Mouse (Mus musculus): ENCODE measurements at regions not wholly inside any gene's neighbourhood (a gene's known extent, or its start where the extent isn't known, plus 50 kb on each side); places are given as distances from the start of the nearest gene placed in this dataset.

- ATAC-seq (ENCODE audit: insufficient read depth, low read depth) (no peak), DNase-seq (ENCODE audit: low spot score) (no peak)
- TF ChIP-seq EP300 (IDR thresholded peaks at IDR 0.05; ENCODE audit: low read depth) (no peak), CTCF (IDR thresholded peaks at IDR 0.05; ENCODE audit: low read depth) (no peak)
- Histone ChIP-seq H3K4me1 (ENCODE audit: control insufficient read depth, insufficient read depth) (no peaks in the 10 kb centered on the region), H3K9me3 (replicated peaks; ENCODE audit: control insufficient read depth, low read length) (no peaks in the 10 kb centered on the region), H3K9ac (replicated peaks; ENCODE audit: low read depth, low read length) (no peak overlapping the region), H3K4me2 (ENCODE audit: low read depth, low read length) (no peak overlapping the region), H3K36me3 (replicated peaks; ENCODE audit: control insufficient read depth, insufficient read depth, low read length) (no peaks in the 10 kb centered on the region), H3K4me3 (ENCODE audit: low read depth, low read length) (no peak overlapping the region), H3K27ac (ENCODE audit: low read depth) (no peak overlapping the region), H3K27me3 (ENCODE audit: control insufficient read depth, insufficient read depth, low read length) (no peaks in the 10 kb centered on the region)
- 83% methylated on average over 1 of the region's 1 CpGs for WGBS
These were observed 56.4 kb downstream of the Rassf10 start for GRCm38 (mm10) chr7:113010150-113010549.

DNA sequence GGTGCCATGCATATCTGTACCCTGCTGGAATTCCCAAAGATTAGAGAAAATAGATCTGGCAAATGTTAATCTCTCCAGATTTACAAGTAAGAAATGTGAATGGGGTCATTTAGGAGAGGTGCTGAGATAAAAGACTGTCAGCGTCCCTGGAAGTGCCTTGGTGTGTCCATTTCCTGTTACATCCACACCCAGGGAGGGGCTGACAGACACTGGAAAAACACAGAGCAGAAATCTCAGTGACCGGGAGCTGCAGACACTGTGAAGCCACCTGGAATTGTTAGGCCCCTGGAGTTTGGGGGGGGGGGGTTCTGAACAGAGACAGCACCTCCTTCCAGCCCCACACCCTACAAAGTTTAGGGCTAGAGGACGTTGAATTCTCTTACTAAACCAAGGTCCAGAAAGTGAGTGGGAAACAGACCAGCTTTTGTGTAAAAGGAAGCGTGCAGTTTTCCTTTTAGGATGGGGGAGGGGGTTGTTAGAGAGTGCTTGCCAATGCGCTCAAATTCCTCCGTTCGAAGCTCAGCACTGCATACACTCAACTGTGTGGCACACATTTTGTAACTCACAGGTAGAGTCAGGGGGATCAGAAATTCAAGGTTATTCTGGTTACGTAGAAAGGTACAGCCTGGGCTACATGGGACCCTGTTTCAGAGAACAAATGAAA is 63.5 kb downstream of the Rassf10 start:
- Histone ChIP-seq H3K27ac (ENCODE audit: low read depth) (no peak overlapping the region), H3K9ac (replicated peaks; ENCODE audit: low read depth, low read length) (no peak overlapping the region), H3K9me3 (replicated peaks; ENCODE audit: control insufficient read depth, low read length) (no peaks in the 10 kb centered on the region), H3K36me3 (replicated peaks; ENCODE audit: control insufficient read depth, insufficient read depth, low read length) (no peaks in the 10 kb centered on the region), H3K4me3 (ENCODE audit: low read depth, low read length) (no peak overlapping the region), H3K4me1 (ENCODE audit: control insufficient read depth, insufficient read depth) (no peaks in the 10 kb centered on the region), H3K27me3 (ENCODE audit: control insufficient read depth, insufficient read depth, low read length) (no peaks in the 10 kb centered on the region; the same call in 1 of the 2 replicates), H3K4me2 (ENCODE audit: low read depth, low read length) (no peak overlapping the region)
- TF ChIP-seq EP300 (IDR thresholded peaks at IDR 0.05; ENCODE audit: low read depth) (no peak), CTCF (IDR thresholded peaks at IDR 0.05; ENCODE audit: low read depth) (no peak)
- DNase-seq (ENCODE audit: low spot score) (no peak), ATAC-seq (ENCODE audit: insufficient read depth, low read depth) (peak; percentile 36; the same call in 1 of the 2 replicates)
- 34% methylated on average over 8 of the region's 8 CpGs for WGBS

GRCm38 (mm10) chr7:113021412-113021811 is 67.7 kb downstream of the Rassf10 start:
- H3K4me3 ChIP-seq (ENCODE audit: low read depth, low read length) = no peak overlapping the region
- DNase-seq (ENCODE audit: low spot score) (no peak), ATAC-seq (ENCODE audit: insufficient read depth, low read depth) (no peak)
- no peak overlapping the region for H3K27ac ChIP-seq (ENCODE audit: low read depth)
- H3K9ac ChIP-seq (replicated peaks; ENCODE audit: low read depth, low read length) = no peak overlapping the region
- H3K27me3 ChIP-seq (ENCODE audit: control insufficient read depth, insufficient read depth, low read length) = no peaks in the 10 kb centered on the region
- no peak overlapping the region for H3K4me2 ChIP-seq (ENCODE audit: low read depth, low read length)
- H3K4me1 ChIP-seq (ENCODE audit: control insufficient read depth, insufficient read depth) = no peaks in the 10 kb centered on the region
- 60% methylated on average over 5 of the region's 5 CpGs for WGBS
- TF ChIP-seq CTCF (IDR thresholded peaks at IDR 0.05; ENCODE audit: low read depth) = no peak
- TF ChIP-seq EP300 (IDR thresholded peaks at IDR 0.05; ENCODE audit: low read depth) = no peak
- H3K36me3 ChIP-seq (replicated peaks; ENCODE audit: control insufficient read depth, insufficient read depth, low read length) = no peaks in the 10 kb centered on the region
- H3K9me3 ChIP-seq (replicated peaks; ENCODE audit: control insufficient read depth, low read length) = no peaks in the 10 kb centered on the region

- Histone ChIP-seq H3K27me3 (ENCODE audit: control insufficient read depth, insufficient read depth, low read length) (no peaks in the 10 kb centered on the region), H3K27ac (ENCODE audit: low read depth) (no peak overlapping the region), H3K4me3 (ENCODE audit: low read depth, low read length) (no peak overlapping the region), H3K9me3 (replicated peaks; ENCODE audit: control insufficient read depth, low read length) (no peaks in the 10 kb centered on the region), H3K9ac (replicated peaks; ENCODE audit: low read depth, low read length) (no peak overlapping the region), H3K36me3 (replicated peaks; ENCODE audit: control insufficient read depth, insufficient read depth, low read length) (no peaks in the 10 kb centered on the region), H3K4me1 (ENCODE audit: control insufficient read depth, insufficient read depth) (no peaks in the 10 kb centered on the region), H3K4me2 (ENCODE audit: low read depth, low read length) (no peak overlapping the region)
- no peak for TF ChIP-seq EP300 (IDR thresholded peaks at IDR 0.05; ENCODE audit: low read depth)
- no peak for TF ChIP-seq CTCF (IDR thresholded peaks at IDR 0.05; ENCODE audit: low read depth)
- 10% methylated on average over 2 of the region's 2 CpGs for WGBS
- ATAC-seq (ENCODE audit: insufficient read depth, low read depth) (no peak), DNase-seq (ENCODE audit: low spot score) (no peak)
These were observed 68.8 kb downstream of the Rassf10 start for GRCm38 (mm10) chr7:113022516-113022915.

GRCm38 (mm10) chr7:113025758-113026157 is 72.0 kb downstream of the Rassf10 start:
- ATAC-seq (ENCODE audit: insufficient read depth, low read depth) (no peak), DNase-seq (ENCODE audit: low spot score) (no peak)
- WGBS = 93% methylated on average over 1 of the region's 1 CpGs
- H3K36me3 ChIP-seq (replicated peaks; ENCODE audit: control insufficient read depth, insufficient read depth, low read length) = no peaks in the 10 kb centered on the region
- no peak overlapping the region for H3K4me3 ChIP-seq (ENCODE audit: low read depth, low read length)
- H3K4me1 ChIP-seq (ENCODE audit: control insufficient read depth, insufficient read depth) = no peaks in the 10 kb centered on the region
- no peak overlapping the region for H3K27ac ChIP-seq (ENCODE audit: low read depth)
- H3K9me3 ChIP-seq (replicated peaks; ENCODE audit: control insufficient read depth, low read length) = no peaks in the 10 kb centered on the region
- TF ChIP-seq CTCF (IDR thresholded peaks at IDR 0.05; ENCODE audit: low read depth) (no peak), EP300 (IDR thresholded peaks at IDR 0.05; ENCODE audit: low read depth) (no peak)
- H3K27me3 ChIP-seq (ENCODE audit: control insufficient read depth, insufficient read depth, low read length) = no peaks in the 10 kb centered on the region
- H3K9ac ChIP-seq (replicated peaks; ENCODE audit: low read depth, low read length) = no peak overlapping the region
- H3K4me2 ChIP-seq (ENCODE audit: low read depth, low read length) = no peak overlapping the region
